Mouse (Mus musculus) testis, adult 2 months (tissue): Measurements from ENCODE around the gene Pih1d1. TPM values are rescaled to one million over a fixed set of nuclear protein-coding genes. Genes with fewer than 3 reads are reported as not detected.
A peak's percentile ranks its signal among the peaks of the same experiment; 100 is the strongest.
"Not testable (repeated sequence)": the region's sequence is repeated elsewhere in the genome, so short reads cannot be mapped to it uniquely, and the experiment has no call there.

ENCODE experiments used
- H3K27ac ChIP-seq: fragments of 200-500 bp; 2 replicates; pipeline ENCODE4 v1.5.1; 2012; ENCODE audit warnings: low read depth, low read length; ENCODE audit not compliant: control insufficient read depth, insufficient read depth
- H3K27me3 ChIP-seq: fragments of 200-500 bp; 2 replicates; pipeline ENCODE4 v1.6.1; 2012; ENCODE audit warnings: mild to moderate bottlenecking, low read length, moderate library complexity; ENCODE audit not compliant: control insufficient read depth, insufficient read depth
- H3K36me3 ChIP-seq: fragments of 200-500 bp; 2 replicates; pipeline ENCODE4 v1.6.1; 2012; ENCODE audit warnings: mild to moderate bottlenecking, low read length; ENCODE audit not compliant: control insufficient read depth, insufficient read depth
- H3K4me1 ChIP-seq: fragments of 200-500 bp; 2 replicates; pipeline ENCODE4 v1.6.1; 2012; ENCODE audit warnings: low read length; ENCODE audit not compliant: control insufficient read depth, insufficient read depth
- H3K4me3 ChIP-seq: fragments of 200-500 bp; 2 replicates; pipeline ENCODE4 v1.5.1; 2012; ENCODE audit warnings: low read depth, mild to moderate bottlenecking, low read length, moderate library complexity, mixed read lengths; ENCODE audit not compliant: control insufficient read depth
- CTCF ChIP-seq: fragments of 200-500 bp; IDR thresholded peaks from 2 replicates; pipeline ENCODE4 v1.5.1; 2012; ENCODE audit warnings: low read depth, mild to moderate bottlenecking, inconsistent platforms, low read length, moderate library complexity; ENCODE audit not compliant: control insufficient read depth, insufficient read depth, insufficient replicate concordance
- POLR2A ChIP-seq: fragments of 200-500 bp; IDR thresholded peaks from 2 replicates; pipeline ENCODE4 v1.6.1; 2012; ENCODE audit warnings: low read depth, mild to moderate bottlenecking, inconsistent platforms, low read length, moderate library complexity; ENCODE audit not compliant: control insufficient read depth
- polyA plus RNA-seq: library from polyadenylated mRNA; depleted of rRNA; stranded (reverse); fragments of >200 nt; gene quantifications from 2 replicates; pipeline ENCODE4 v1.2.3, GENCODE M21; 2012

The Pih1d1 gene
- polyA plus RNA-seq, 1 experiment: 258 TPM

DNA sequence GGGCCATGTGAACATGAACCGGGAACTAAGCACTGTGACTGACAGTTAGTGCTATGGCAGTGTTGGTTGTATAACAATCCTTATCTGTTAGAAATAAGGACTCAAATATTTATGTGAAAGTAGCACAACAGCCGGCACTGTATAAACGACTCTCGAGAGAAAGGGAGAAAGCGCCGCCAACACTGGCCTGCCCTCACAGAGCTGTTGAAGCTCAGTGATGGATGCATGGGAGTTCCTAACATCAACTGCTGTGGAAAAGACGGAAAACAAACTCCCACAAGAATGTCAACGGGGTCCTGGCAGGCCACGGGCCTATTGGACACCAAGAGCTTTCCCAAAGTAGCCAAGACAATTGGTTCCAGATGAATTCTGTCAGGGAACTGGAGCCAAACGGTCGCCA is 2.8 kb upstream of the Pih1d1 start:
- TF ChIP-seq POLR2A (no peak), CTCF (no peak)
- Histone ChIP-seq H3K27me3 (no peaks in the 10 kb centered on the region), H3K36me3 (peaks cover 2% of the 10 kb centered on the region; the same call in 1 of the 2 replicates), H3K4me1 (peaks cover 4% of the 10 kb centered on the region; the same call in 1 of the 2 replicates), H3K4me3 (no peak overlapping the region), H3K27ac (no peak overlapping the region)

DNA sequence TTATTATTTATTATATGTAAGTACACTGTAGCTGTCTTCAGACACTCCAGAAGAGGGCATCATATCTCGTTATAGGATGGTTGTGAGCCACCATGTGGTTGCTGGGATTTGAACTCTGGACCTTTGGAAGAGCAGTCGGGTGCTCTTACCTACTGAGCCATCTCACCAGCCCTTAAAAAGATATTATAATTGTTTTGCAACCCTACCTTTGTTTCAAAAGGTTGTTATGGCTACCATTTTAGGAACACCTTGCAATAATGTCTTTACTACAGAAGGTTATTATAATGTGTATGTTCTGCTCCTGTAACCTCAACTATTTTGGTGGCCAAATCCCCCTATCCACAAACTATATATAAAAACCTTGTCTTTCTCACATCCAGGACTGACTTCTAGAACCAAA is 1.1 kb upstream of the Pih1d1 start:
- H3K27me3 ChIP-seq, H3K4me3 ChIP-seq, H3K27ac ChIP-seq, H3K4me1 ChIP-seq, H3K36me3 ChIP-seq: not testable (repeated sequence)

DNA sequence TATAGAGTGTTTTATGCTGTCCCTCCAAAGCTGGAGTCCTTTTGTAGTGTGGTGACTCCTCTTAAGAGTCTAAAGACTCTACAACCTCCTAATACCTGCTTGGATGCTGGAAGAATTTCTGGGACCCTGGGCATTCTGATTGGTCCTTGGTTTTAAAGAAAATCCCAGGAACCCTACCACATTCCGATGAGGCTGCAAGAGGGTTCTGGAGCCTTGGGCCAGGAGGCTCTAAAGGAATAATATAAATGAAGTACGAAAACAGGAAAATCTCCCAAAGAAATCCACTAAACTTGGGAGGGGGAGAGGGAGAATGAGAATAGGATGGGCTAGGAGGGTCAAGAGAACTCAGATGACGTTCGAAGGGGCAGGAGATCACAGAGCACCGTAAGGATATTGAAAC is 517 bp upstream of the Pih1d1 start:
- peaks cover 4% of the 10 kb centered on the region; the same call in 1 of the 2 replicates for H3K4me1 ChIP-seq
- H3K4me3 ChIP-seq: peak overlapping the region; percentile 100
- H3K27me3 ChIP-seq: no peaks in the 10 kb centered on the region
- peak overlapping the region; percentile 97 for H3K27ac ChIP-seq
- no peak for TF ChIP-seq POLR2A
- no peak for TF ChIP-seq CTCF
- peaks cover 4% of the 10 kb centered on the region; the same call in 1 of the 2 replicates for H3K36me3 ChIP-seq

DNA sequence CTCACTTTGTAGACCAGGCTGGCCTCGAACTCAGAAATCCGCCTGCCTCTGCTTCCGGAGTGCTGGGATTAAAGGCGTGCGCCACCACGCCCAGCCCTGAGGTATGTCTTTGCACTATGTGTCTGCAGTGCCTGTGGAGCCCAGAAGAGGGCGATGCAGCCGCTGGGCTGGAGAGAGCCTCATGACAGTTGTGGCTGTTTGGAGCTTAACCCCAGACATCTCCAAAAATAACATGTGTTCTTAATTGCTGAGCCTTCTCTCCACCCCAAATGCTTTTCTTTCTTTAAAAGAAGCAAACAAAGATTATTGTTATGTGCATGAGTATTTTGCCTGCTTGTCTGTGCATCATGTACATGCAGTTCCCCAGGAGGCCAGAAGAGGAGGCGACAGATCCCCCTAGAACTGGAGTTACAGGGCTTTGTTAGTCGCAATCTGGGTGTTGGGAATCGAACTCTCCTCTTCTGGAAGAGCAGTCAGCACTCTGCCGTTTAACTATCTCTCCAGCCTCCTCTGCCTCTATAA is 951 bp downstream of the Pih1d1 start:
- Histone ChIP-seq H3K27me3 (no peaks in the 10 kb centered on the region), H3K4me3 (peak overlapping the region; percentile 76), H3K27ac (peak overlapping the region; percentile 44; the same call in 1 of the 2 replicates), H3K4me1 (peaks cover 4% of the 10 kb centered on the region; the same call in 1 of the 2 replicates), H3K36me3 (peaks cover 5% of the 10 kb centered on the region; the same call in 1 of the 2 replicates)
- TF ChIP-seq POLR2A: no peak
- TF ChIP-seq CTCF: peak; percentile 57; the same call in 1 of the 2 replicates

DNA sequence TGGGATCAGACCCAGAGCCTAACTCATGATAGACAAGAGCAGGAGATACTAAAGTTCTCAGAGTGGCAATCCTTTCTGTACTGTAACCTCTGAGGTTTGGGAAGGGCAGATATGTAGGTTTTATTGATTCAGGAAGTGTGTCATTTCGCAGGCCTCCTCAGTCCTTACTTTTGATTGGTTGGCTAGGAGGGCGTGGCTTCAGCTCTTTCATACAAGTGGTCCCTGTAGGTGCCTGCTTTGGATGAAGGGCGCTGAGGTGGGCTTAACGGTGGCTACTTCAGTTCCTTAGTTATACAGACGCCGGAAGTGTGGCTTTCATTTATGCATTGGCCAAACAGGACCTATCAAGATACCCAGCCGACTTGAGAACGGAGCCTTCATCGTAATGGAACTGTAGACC is 1.5 kb downstream of the Pih1d1 start:
- no peak overlapping the region for H3K27ac ChIP-seq
- no peak overlapping the region for H3K4me3 ChIP-seq
- no peaks in the 10 kb centered on the region for H3K27me3 ChIP-seq
- TF ChIP-seq CTCF: no peak
- no peak for TF ChIP-seq POLR2A
- H3K36me3 ChIP-seq: peaks cover 5% of the 10 kb centered on the region; the same call in 1 of the 2 replicates
- H3K4me1 ChIP-seq: peaks cover 4% of the 10 kb centered on the region; the same call in 1 of the 2 replicates

DNA sequence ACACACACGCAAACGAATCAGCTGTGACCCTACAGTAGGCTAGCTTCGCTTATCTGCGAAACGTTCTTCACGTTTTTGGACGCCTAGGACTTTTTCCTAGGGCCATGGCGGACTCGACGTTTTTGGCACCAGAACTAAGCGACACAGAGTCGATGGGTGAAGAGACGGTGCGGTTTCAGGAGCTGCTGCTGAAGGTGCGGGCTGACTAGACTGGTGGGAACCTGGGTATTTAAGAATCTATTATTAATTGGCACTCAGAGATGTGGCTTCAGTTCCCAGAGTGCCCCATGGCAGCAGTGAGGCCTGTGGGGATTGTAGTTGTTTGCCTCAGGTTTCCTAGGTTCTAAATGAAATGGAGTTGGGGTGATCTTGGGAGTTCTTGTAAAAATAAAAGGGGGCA is 2.1 kb downstream of the Pih1d1 start:
- Histone ChIP-seq H3K27me3 (no peaks in the 10 kb centered on the region), H3K36me3 (peaks cover 5% of the 10 kb centered on the region; the same call in 1 of the 2 replicates), H3K4me3 (no peak overlapping the region), H3K4me1 (peaks cover 4% of the 10 kb centered on the region; the same call in 1 of the 2 replicates), H3K27ac (no peak overlapping the region)
- TF ChIP-seq POLR2A: no peak
- no peak for TF ChIP-seq CTCF

DNA sequence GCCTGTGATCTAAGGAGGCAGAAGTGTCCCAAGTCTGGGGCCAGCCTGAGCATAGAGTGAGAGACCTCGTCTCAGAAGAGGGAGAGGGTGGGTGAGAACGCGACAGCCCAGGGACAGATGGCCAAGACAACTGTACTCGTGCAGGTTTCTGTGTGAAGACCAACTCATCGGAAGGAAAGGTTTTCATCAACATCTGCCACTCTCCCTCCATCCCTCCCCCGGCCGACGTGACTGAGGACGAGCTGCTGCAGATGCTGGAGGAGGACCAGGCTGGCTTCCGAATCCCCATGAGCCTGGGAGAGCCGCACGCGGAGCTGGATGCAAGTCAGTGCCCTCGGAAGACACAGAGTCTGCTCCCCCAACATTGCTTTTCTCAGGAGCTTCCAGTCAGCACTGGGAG is 3.4 kb downstream of the Pih1d1 start:
- TF ChIP-seq POLR2A (no peak), CTCF (no peak)
- no peak overlapping the region for H3K4me3 ChIP-seq
- H3K4me1 ChIP-seq: peaks cover 10% of the 10 kb centered on the region
- no peaks in the 10 kb centered on the region for H3K27me3 ChIP-seq
- H3K36me3 ChIP-seq: peaks cover 5% of the 10 kb centered on the region; the same call in 1 of the 2 replicates
- no peak overlapping the region for H3K27ac ChIP-seq
